Mouse (Mus musculus) kidney, adult 11 months (tissue): ENCODE data around the gene Ift122.

ENCODE experiments used
- DNase-seq: peaks from one replicate; pipeline ENCODE4 v3.0.0; 2022

The Ift122 gene

DNA sequence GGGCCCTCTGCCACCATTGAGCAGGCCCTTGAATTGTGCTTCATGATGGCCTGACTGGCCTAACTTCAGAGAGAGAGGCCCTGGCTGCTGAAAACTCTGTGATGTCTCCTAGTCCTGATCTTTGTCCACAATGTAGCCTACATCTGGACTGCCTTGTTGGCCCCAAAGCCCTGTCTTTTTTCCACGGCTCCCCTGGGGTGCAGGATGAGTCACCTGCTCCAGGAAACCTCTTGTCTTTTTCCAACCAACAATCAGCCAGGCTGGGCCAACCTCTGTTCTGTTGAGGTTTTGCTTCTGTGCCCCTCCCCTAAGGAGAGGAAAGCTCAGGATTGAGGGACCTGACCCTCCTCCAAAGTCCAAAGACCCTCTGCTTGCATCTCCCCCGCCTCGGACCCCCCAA is 108.5 kb downstream of the Ift122 start:
- no peak for DNase-seq

DNA sequence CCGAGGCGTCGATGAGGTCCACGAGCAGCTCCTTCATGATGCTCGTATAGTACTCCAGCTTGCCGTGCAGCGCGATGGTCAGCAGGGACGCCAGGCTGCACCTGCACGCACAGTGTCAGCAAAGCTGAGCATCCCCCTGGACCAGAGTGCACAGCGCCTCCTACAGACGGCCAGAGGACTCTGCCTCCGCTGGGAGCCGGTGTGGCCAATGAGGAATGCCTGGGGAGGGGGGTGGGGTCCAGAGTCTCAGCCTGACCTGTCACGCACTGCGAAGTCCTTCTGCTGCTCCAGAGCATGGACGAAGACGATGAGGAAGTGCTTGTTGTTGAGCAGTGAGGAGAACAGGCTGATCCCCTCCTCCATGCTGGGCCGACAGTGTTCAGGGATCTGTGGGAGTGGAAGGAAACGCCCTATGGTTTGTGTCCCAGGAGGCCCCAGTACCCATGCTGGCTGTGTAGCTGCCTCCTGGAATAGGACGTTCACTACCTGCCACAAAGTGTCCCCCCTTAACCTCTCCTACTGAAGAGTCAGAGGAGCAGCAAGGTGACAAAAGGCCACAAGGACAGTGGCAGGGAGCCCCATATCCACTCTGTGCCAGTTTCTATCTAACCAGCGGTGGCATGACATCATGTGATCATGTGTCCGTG is 109.3 kb downstream of the Ift122 start:
- no peak for DNase-seq

DNA sequence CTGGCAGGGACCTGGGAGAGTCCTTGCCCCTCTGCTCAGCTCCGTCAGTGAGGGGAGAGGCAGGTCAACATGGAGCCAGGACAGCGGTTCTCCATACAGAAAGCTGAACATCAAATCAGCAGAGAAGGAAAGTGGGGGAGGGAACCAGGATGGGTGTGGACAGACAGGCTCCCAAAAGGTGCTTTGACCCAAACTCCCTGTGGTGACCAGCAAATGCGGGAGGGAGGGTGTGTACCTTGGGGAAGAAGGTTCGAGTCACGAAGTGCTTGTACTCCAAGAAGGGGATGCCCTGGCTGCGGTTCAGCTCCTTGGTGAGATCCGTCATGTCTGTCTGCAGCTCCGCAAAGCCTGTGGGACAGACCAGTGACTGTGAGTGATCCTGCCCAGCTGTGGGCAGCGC is 110.4 kb downstream of the Ift122 start:
- no peak for DNase-seq

DNA sequence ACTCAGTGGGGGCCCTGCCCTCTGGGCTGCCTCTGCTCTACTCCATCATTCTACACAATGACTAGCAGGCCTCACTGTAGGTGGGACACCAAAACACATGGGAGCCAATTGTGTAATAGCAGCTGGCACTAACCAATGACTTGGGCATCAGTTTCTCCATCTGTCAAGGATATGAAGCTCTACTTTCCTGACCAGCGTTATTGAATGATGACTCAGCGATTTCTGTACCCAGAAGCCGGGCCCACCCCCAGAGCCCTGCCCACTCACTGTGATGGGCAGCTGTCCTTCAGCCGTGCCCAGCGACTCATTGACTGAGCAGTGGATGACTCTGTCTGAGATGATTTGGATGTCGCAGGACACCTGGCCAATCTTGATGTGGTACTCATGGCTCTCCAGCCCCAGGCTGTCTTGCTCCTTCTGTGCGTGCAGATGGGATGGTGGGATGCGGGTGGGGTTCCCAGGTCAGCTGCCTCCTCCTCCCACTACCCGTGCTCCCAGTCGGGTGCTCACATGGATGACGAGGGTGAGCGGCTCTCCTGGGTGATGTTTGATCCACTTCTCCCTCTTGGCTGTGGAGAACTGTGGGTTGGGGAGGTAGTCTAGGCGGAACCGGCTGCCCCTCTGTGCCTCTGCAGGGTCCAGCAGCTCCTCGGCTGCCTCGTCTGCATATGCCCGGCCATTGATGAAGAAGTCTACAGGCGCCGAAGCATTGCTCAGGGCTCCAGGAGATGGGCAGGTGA is 113.1 kb downstream of the Ift122 start:
- no peak for DNase-seq

DNA sequence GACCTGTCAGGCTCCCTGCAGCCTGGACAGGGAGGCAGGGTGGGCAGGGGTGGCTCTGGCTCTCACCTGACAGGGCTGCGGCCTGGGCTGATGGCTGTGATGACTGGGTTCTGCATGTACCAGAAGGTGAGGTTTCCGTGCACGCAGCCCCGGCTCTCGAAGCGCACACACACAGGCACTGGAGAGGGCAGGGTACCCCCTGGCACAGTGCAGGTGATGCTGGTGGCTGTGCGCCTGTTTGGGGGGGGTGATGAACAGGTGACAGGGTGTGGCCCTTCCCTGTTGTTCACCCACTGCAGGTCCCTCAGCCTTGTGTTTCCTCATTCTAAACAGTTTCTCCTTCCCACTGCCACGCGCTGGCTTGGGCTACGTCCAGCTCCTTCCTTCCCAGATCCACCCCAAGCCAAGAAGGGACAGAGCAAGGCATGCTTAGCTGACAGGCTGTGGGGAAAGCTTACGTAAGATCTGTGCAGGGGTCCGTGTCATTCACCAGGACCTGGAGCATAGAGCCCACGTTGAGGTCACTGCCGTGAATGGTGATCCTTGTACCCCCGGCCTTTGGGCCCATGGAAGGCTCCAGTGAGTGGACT is 114.1 kb downstream of the Ift122 start:
- no peak for DNase-seq

DNA sequence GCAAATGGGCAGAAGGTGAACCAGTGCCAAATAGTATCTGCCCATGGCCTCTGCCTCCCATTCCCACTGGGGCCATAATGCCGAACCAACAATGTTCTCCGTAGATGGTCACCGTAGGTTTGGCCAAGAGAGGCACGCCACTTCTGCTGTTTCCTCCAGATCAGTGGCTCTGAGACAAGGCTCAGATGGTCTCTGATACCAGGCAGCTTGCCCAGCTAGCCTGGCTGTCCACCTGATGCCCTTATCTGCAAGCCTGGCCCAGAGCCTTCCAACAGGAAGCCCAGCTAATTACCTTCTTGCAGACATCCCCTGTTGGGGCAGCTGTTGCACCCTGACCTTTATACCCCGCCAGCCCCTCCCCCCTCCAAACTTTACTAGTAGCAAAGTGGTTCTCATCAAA is 114.8 kb downstream of the Ift122 start:
- DNase-seq = no peak

DNA sequence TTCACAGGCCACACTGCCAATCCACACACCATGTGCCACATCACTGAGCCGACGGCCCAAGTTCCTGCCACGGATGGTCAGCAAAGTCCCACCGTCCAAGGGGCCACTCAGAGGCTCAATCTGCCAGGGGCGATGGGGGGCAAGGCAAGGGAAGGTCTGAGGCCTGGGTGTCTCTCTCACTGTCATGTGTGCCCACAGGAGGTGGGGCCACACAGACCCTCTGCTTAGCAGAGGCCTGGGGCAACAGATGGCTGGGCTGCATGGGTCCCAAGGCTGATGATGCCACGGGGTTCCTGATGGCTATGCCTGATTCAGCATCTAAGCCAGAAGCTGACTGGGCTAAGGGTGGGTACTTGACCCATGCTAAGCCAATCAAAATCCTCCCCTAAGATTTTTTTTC is 115.4 kb downstream of the Ift122 start:
- DNase-seq = no peak

DNA sequence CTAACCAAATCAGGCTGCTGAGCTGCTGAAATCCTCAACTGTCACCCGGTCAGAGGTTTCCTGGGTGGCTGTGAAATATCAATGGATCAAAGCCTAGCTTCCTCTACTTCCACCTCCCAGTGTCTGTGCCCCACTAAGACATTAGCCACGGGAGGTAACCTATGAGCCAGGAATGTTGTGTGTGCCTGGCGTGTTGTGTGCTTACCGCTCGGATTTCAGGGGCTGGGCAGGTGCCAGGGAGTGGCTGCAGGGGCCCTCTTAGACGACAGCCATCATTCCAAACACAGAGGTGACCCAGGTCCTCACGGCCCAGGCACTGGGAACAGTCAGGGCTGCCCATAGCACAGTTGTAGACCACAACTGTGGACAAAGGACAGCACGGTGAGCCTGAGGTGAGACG is 115.8 kb downstream of the Ift122 start:
- no peak for DNase-seq

DNA sequence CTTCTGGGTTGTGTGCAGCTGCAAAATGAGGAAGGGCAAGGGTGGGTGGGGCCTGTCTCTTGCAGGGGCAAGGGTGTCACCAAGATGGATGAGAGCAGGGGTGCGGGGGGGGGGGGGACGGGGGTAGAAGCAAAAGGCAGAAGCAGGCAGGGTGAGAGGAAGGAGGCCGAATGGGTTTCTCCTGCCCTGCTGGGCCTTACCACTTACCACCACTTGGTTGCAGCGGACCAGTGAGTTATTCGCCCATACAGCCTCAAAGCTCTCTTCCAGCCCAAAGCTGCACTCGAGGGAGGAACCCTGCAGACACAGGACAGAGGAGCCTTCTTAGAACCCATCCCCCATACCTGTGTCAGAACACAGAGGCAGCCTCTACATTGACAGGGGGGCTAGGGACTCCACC is 116.7 kb downstream of the Ift122 start:
- no peak for DNase-seq

DNA sequence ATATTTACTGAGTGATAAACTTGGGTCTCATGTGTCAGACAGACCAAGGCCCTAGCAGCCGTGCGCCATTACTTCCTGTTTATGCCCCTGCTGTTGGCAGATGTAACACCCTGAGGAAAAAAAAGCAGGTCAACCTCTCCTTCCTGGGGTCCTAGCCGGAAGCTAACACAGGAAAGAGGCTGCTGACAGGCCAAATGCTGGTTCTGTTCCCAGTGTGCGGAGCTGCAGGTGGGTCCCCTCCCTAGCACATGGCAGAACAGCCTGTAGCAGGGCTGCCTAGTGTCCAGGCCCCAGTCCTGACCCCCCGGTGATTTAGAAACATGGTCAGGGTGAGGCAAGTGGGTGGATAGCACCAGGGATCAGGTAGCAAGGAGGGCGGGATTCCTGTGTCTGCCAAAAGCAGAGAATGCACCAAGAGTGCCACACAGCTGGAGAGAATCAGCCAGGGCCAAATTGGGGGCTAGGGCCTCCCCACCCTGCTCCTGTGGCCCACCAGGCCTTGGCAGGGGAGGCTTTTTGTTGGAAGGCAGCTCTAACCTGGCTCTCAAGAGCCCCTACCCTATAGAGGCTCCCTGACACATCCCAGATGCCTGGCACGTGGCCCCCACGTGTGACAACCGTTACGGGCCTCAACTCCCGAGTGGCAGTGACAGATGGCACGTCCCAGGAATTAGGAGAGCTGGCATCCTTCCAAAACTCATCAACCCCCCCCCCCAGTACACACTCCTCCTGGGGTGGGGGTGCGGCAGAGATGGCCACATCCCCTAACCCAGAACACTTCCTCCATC is 118.2 kb downstream of the Ift122 start:
- peak; percentile 60 for DNase-seq

DNA sequence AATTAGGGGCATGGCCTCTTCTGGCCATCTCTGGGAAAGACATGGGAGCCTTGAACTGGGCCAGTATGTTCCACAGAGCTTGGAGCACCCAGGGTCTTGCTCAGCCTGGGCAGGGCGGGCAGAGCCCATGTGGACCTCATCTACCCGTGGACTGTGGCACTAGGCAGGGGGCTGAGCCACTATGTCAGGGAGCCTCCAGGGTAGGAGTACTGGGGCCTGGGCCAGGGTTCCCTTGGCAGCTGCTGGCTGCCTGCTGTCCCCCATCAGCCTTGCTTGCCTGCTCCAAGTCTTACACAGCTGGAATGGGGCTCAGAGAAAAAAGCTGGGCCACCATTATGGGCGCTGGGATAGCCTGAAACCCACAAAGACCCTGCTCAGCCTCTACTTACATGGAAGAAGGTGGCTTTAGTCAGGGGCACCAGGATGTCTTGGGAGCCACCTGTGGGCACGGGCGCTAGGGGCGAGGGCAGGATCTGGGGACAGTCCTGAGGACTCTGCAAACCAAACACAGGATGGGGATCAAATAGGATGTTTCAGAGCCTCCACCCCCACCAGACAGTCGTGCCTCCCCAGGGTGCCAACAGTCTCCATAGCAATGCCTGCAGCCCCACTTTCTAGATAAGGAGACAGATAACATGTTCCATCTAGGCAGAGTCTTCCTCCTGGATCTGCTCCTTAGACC is 119.0 kb downstream of the Ift122 start:
- no peak for DNase-seq

DNA sequence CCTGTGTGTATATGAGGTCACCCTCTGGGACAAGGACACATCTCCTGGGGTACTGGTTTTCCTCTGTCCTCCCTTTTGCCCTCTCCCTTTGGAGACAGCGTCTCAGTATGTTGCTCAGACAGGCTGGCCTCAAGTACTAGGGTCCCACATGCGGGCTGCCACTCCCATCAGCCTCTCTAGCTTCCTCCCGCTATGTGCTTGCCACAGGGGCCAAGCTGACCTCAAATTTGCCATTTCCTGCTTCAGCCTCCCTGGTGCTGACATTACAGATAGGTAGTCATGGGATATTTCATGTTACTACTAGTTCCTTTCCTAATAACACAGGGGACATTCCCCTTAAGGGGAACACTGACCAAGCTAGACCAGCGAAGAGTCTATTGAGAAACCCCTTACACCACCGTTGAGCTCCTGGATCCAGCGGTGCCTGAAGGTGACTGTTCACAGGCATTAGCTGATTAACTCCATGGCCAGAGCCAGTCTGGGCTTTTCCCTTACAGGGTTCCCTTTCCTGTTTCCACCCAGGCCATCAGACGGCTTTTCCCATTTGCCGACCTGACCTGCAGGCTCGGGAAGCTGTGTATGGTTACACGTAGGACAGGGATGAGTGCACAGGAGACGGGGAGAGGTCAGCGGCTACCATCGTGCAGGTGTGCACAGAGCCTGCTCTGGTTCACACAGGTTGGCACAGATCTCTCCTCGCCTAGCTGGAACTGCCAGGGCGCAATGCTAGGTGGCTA is 120.0 kb downstream of the Ift122 start:
- DNase-seq = no peak

DNA sequence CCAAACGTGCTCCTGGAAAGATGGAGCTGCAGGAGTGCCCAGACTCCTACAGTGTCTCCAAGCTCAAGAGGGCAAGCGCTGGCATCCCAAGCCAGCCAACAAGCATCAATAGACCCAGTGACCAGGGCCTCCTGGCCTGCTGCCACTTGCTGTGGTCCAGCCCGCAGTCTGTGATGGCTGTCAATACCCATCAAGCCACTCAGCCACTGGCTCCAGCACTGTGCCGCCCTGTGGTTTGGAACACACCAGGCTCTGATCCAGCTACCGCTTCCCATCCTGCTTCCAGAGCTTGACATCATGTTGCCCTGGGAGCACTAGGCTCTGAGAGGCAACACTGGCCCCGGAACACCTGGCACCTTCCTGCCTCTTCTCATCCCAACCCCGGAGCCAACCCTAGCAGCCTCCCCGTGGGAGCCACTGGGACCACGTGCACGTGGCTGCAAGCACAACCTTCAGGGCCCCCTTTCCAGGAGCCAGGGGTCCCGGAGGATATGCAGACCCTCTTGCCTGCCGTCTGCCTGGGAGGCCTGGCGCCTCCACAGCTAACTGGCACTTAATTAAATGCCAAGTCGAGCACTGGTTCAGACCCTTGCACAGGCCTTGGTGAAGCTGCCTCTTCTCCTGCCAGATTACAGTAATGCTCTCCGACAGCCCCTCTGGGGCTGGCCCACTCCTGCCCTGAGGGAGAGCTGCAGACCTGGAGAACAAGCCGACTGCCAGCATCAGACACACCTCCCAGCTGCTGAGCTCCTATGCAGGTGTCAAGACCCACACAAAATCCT is 120.8 kb downstream of the Ift122 start:
- DNase-seq = no peak

DNA sequence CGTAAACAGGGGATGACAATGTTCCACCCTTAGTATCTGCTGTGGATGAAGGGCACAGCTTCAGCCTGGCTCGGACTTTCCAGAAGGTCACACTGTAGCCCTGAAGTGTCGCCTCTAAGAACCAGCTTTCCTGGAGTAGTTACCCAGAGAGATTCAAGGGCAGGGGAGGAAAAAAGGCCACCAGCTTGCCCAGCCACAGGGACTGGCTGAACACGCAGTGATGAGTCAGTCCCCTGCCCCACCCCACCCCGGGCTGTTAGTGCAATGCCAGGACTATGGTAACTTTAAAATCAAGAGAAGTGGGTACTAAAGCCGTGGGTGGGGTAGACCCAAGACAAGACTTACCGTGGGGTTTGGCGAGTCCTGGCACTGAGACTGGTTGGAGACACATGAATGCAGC is 122.3 kb downstream of the Ift122 start:
- no peak for DNase-seq
